Mouse (Mus musculus): ENCODE data around the gene Yy1.

GRCm38 (mm10) chr12:108787329-108787728, 5.4 kb upstream of the Yy1 start:
- TF ChIP-seq CTCF (IDR thresholded peaks at IDR 0.05; ENCODE audit: low read depth, low read length) (no peak), GATA1 (IDR thresholded peaks at IDR 0.05; ENCODE audit: borderline replicate concordance, low read length) (no peak), TAL1 (conservative IDR thresholded peaks at IDR 0.05; ENCODE audit: low read depth, low read length) (no peak), POLR2AphosphoS5 (IDR thresholded peaks at IDR 0.05; ENCODE audit: insufficient replicate concordance, low read depth, low read length) (no peak), GATA2 (IDR thresholded peaks at IDR 0.05; ENCODE audit: borderline replicate concordance, low read depth, low read length) (no peak)

All from G1E (cell line).